ENCODE assay signal across 8 mouse cellular contexts in the genomic region with DNA sequence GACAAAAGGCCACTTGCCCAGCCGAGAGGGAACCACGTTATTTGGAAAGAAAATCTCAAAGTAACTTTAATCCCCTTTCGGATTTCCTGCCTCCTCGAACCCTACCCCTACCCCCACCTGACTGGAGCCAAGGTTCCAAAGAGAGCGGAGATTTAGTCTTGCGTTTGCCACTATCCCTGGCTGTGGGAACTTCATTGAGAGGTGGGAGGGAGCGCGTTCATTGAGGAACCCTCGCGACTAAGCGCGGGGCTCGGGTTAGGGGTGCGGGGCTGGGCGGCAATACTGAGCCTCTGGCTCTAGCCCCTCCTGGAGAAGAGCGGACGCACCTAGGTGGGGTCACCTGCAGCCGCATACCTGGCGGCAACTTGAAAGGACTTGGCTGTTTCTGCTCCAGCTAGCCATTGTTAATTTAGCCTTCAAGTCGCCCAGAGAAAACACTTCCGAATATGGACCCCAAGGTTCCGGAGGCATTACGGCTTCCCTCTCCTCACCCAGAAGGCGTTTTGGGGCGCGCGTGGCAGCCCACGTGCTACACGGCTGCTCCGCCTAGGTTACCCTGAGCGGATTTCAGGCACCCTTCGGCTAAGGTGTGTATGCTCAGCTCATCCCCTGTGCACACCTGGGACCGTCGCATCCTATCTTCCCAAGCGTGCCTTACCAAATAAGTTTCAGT. TPM values are rescaled to one million over a fixed set of nuclear protein-coding genes. Genes with fewer than 3 reads are reported as not detected.
A peak's percentile ranks its signal among the peaks of the same experiment; 100 is the strongest.
DNase-seq lines count a peak whose midpoint lies in the region; ATAC-seq and TF ChIP-seq lines count a peak whose summit lies in the region.

No protein-coding gene starts in this region.

- ATAC-seq in limb, embryonic 14.5 days (ENCODE audit: low FRiP score, low read depth) = no peak
- no peak for ATAC-seq in neural tube, embryonic 11.5 days (ENCODE audit: insufficient read depth, low FRiP score, low TSS enrichment)

- no peaks in the 10 kb centered on the region for H3K9me3 ChIP-seq in limb, embryonic 14.5 days (ENCODE audit: control insufficient read depth, low read length)
- no peaks in the 10 kb centered on the region for H3K9me3 ChIP-seq in neural tube, embryonic 11.5 days (ENCODE audit: control insufficient read depth, low read length)

- peak overlapping the region; percentile 64 for H3K4me3 ChIP-seq in limb, embryonic 14.5 days (replicated peaks; ENCODE audit: low read length)
- H3K4me3 ChIP-seq in neural tube, embryonic 11.5 days (ENCODE audit: low read depth, low read length) = peak overlapping the region; percentile 38

- H3K27ac ChIP-seq in limb, embryonic 14.5 days (replicated peaks; ENCODE audit: low read depth, low read length) = peak overlapping the region; percentile 71
- H3K27ac ChIP-seq in neural tube, embryonic 11.5 days (ENCODE audit: low read depth, low read length) = peak overlapping the region; percentile 65; the same call in 1 of the 2 replicates

- TF ChIP-seq POLR2A in limb, embryonic 14.5 days (IDR thresholded peaks at IDR 0.05; ENCODE audit: borderline replicate concordance, extremely low read depth, insufficient read depth, insufficient read length) = no peak

- H3K27me3 ChIP-seq in limb, embryonic 14.5 days (ENCODE audit: control insufficient read depth, insufficient read depth, low read length) = no peaks in the 10 kb centered on the region
- peaks cover 4% of the 10 kb centered on the region; the same call in 1 of the 2 replicates for H3K27me3 ChIP-seq in neural tube, embryonic 11.5 days (ENCODE audit: control insufficient read depth, insufficient read depth, low read length)

- H3K9ac ChIP-seq in limb, embryonic 14.5 days (ENCODE audit: low read depth, low read length, severe bottlenecking) = peak overlapping the region; percentile 43
- H3K9ac ChIP-seq in neural tube, embryonic 11.5 days (ENCODE audit: low read length) = no peak overlapping the region; the same call in 1 of the 2 replicates

- H3K4me2 ChIP-seq in limb, embryonic 14.5 days (replicated peaks; ENCODE audit: low read depth, low read length, severe bottlenecking) = peak overlapping the region; percentile 76
- peak overlapping the region; percentile 86 for H3K4me2 ChIP-seq in neural tube, embryonic 11.5 days (ENCODE audit: low read depth)

- intact Hi-C loops in heart, postnatal 36 days (cut with DNase I) = loop anchor here (2.0 kb wide), 1 partner anchor 55 kb away; no protein-coding TSS in a partner anchor

- peak; percentile 28 for DNase-seq in gastrocnemius, postnatal 10 days
- DNase-seq in gastrocnemius, adult 8-10 months (ENCODE audit: low spot score in 2 of 2) = no peak
- DNase-seq in embryo, embryonic 9.5 days (ENCODE audit: extremely low spot score) = peak; percentile 81
- peak; percentile 32 to 50 for DNase-seq in heart, postnatal 36 days
- peak; percentile 53 for DNase-seq in limb, embryonic 14.5 days (ENCODE audit: low spot score)
- DNase-seq in neural tube, embryonic 11.5 days (ENCODE audit: low spot score) = peak; percentile 62
- no peak for DNase-seq in frontal cortex, postnatal 25 days (ENCODE audit: low spot score in 2 of 2)
- no peak for DNase-seq in cerebellum, adult 18-20 months

- peaks cover 22% of the 10 kb centered on the region for H3K4me1 ChIP-seq in limb, embryonic 14.5 days (ENCODE audit: control insufficient read depth, insufficient read depth, low read length)
- peaks cover 34% of the 10 kb centered on the region for H3K4me1 ChIP-seq in neural tube, embryonic 11.5 days (ENCODE audit: control insufficient read depth, insufficient read depth, low read length)

- WGBS in limb, embryonic 14.5 days = under 1% methylated on average over 35 of the region's 35 CpGs
- under 1% methylated on average over 35 of the region's 35 CpGs for WGBS in neural tube, embryonic 11.5 days

- peaks cover 2% of the 10 kb centered on the region for H3K36me3 ChIP-seq in limb, embryonic 14.5 days (ENCODE audit: control insufficient read depth, insufficient read depth, low read length)
- peaks cover under 1% of the 10 kb centered on the region for H3K36me3 ChIP-seq in neural tube, embryonic 11.5 days (ENCODE audit: control insufficient read depth, insufficient read depth, low read length)

RNA-seq across cellular contexts. Expression of a gene that starts 2.5 kb away (rescaled TPM):
- 10 to 100 TPM; 34.7 to 51.6 TPM for total RNA-seq in gastrocnemius, postnatal 10 days (2021)
- 1 to 10 TPM; 2.3 to 6.9 (median 4.0) TPM for total RNA-seq in gastrocnemius, adult 8-10 months (2022)
- 10 to 100 TPM; 30.6 to 35.2 TPM for total RNA-seq in heart, postnatal 36 days (2021)
- polyA plus RNA-seq in limb, embryonic 14.5 days (2012; rRNA removed) = 110 and 125 TPM in 2 replicates
- 127 and 147 TPM in 2 replicates for polyA plus RNA-seq in limb, embryonic 14.5 days (2014; fragmentation: Nextera tagmentation; extraction: Ambion mirVana)
- polyA plus RNA-seq in neural tube, embryonic 11.5 days (2014; fragmentation: Nextera tagmentation; extraction: Ambion mirVana) = 201 and 213 TPM in 2 replicates

RNA-seq across cellular contexts. Expression of a gene that starts 27.3 kb away (rescaled TPM):
- 10 to 100 TPM; 12.1 to 12.9 TPM for total RNA-seq in gastrocnemius, postnatal 10 days (2021)
- 1 to 10 TPM; 7.8 to 8.9 (median 8.7) TPM for total RNA-seq in gastrocnemius, adult 8-10 months (2022)
- total RNA-seq in heart, postnatal 36 days (2021) = 10 to 100 TPM; 13.8 to 15.4 TPM
- polyA plus RNA-seq in limb, embryonic 14.5 days (2012; rRNA removed) = 24.9 and 46.5 TPM in 2 replicates
- polyA plus RNA-seq in limb, embryonic 14.5 days (2014; fragmentation: Nextera tagmentation; extraction: Ambion mirVana) = 22.0 and 26.2 TPM in 2 replicates
- polyA plus RNA-seq in neural tube, embryonic 11.5 days (2014; fragmentation: Nextera tagmentation; extraction: Ambion mirVana) = 28.1 and 29.1 TPM in 2 replicates

RNA-seq across cellular contexts. Expression of a gene that starts 45.9 kb away (rescaled TPM):
- not detected for total RNA-seq in gastrocnemius, postnatal 10 days (2021)
- not detected for total RNA-seq in gastrocnemius, adult 8-10 months (2022)
- not detected for total RNA-seq in heart, postnatal 36 days (2021)
- 0.13 TPM in 1 of 2 replicates, not detected in the other for polyA plus RNA-seq in limb, embryonic 14.5 days (2012; rRNA removed)
- polyA plus RNA-seq in limb, embryonic 14.5 days (2014; fragmentation: Nextera tagmentation; extraction: Ambion mirVana) = not detected in 2 replicates
- polyA plus RNA-seq in neural tube, embryonic 11.5 days (2014; fragmentation: Nextera tagmentation; extraction: Ambion mirVana) = 48.6 and 53.3 TPM in 2 replicates

Comparison
In these comparisons a context has a peak if more than half of its experiments do, and no peak if none do; other contexts are left out.
1. DNase-seq: peak in gastrocnemius, postnatal 10 days (single experiment), embryo, embryonic 9.5 days (single experiment), heart, postnatal 36 days (2 of 2), limb, embryonic 14.5 days (single experiment) and neural tube, embryonic 11.5 days (single experiment); none in gastrocnemius, adult 8-10 months (0 of 2), frontal cortex, postnatal 25 days (0 of 2) and cerebellum, adult 18-20 months (0 of 2).